Mouse (Mus musculus): Measurements from ENCODE around the gene B3gnt2. TPM values are rescaled to one million over a fixed set of nuclear protein-coding genes. Genes with fewer than 3 reads are reported as not detected.
A peak's percentile ranks its signal among the peaks of the same experiment; 100 is the strongest.

Gene B3gnt2
- polyA plus RNA-seq, 1 experiment from 2014 or later: 6.9 TPM

DNA sequence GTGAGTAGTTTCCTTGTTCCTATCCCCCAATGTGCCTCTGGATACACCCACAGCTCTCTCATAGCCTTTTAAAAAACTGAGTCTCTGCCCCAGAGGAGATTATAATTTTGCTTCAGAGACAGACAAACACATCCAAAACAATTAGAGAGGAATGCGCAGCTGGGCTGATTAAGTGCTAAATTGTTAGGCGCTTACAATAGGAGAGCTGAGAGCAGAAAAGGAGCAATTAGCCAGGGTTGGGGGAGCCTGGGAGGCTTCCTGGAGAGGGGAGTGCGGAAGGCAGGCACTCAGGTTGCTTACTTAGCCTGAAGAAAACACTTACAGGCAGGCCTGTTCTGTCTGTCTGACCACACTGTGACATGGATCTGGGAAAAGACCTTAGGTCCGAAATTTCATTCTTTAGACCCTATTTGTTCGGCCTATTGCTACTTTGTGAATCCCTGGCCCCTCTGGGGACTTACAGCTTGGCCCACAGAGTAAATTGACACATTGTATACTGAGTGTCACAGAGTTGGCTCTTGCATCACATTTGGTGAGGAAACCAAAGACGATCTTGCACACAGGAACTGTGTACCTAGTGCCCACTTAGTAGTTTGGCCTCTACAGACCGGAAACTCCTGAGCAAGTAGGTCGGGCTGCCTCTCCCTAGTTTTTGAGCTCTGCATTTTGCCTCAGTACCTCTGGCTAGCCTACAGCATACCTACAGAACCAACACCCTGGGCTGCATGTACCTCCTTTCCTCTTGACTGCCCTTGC lies 3.7 kb upstream of the B3gnt2 start:
- H3K27ac ChIP-seq (ENCODE audit: low read length): no peak overlapping the region
- H3K4me1 ChIP-seq (ENCODE audit: control insufficient read depth, insufficient read depth, low read length): peaks cover 6% of the 10 kb centered on the region; the same call in 1 of the 2 replicates
- 76% methylated on average over 8 of the region's 8 CpGs for WGBS
- H3K27me3 ChIP-seq (ENCODE audit: control insufficient read depth, insufficient read depth, low read length): no peaks in the 10 kb centered on the region; the same call in 1 of the 2 replicates
- no peak overlapping the region for H3K4me3 ChIP-seq (ENCODE audit: low read length)
- ATAC-seq (replicated peaks; ENCODE audit: extremely low read depth, insufficient read depth, low FRiP score): no peak
- H3K4me2 ChIP-seq (ENCODE audit: low read depth, low read length): no peak overlapping the region
- H3K36me3 ChIP-seq (ENCODE audit: control insufficient read depth, insufficient read depth): no peaks in the 10 kb centered on the region
- no peaks in the 10 kb centered on the region for H3K9me3 ChIP-seq (replicated peaks; ENCODE audit: control insufficient read depth, low read length)
- H3K9ac ChIP-seq (ENCODE audit: low read length): no peak overlapping the region

DNA sequence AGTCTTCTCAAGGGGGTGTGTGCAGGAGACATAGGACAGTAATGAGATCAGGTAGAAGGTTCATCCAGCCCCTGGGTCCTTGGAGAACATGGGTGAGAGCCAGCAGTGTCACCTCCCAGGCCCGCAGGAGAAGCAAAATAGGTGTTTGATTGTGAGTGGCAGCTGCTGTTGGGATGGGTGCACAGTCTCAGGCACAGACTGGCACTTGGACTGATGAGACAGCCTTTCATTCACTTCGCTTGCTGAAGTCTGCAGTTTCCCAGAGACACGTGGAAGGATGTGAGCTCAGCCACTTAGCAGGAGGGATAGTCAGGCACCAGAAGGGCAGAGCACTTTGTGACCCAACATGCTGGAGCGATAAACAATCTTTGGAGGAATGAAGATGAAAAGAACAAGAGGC lies 2.8 kb upstream of the B3gnt2 start:
- ATAC-seq (replicated peaks; ENCODE audit: extremely low read depth, insufficient read depth, low FRiP score): no peak
- Histone ChIP-seq H3K9me3 (replicated peaks; ENCODE audit: control insufficient read depth, low read length) (no peaks in the 10 kb centered on the region), H3K4me2 (ENCODE audit: low read depth, low read length) (no peak overlapping the region), H3K9ac (ENCODE audit: low read length) (no peak overlapping the region), H3K36me3 (ENCODE audit: control insufficient read depth, insufficient read depth) (no peaks in the 10 kb centered on the region), H3K4me1 (ENCODE audit: control insufficient read depth, insufficient read depth, low read length) (peaks cover 7% of the 10 kb centered on the region; the same call in 1 of the 2 replicates), H3K4me3 (ENCODE audit: low read length) (no peak overlapping the region), H3K27ac (ENCODE audit: low read length) (no peak overlapping the region), H3K27me3 (ENCODE audit: control insufficient read depth, insufficient read depth, low read length) (no peaks in the 10 kb centered on the region; the same call in 1 of the 2 replicates)
- WGBS: 46% methylated on average over 4 of the region's 4 CpGs

DNA sequence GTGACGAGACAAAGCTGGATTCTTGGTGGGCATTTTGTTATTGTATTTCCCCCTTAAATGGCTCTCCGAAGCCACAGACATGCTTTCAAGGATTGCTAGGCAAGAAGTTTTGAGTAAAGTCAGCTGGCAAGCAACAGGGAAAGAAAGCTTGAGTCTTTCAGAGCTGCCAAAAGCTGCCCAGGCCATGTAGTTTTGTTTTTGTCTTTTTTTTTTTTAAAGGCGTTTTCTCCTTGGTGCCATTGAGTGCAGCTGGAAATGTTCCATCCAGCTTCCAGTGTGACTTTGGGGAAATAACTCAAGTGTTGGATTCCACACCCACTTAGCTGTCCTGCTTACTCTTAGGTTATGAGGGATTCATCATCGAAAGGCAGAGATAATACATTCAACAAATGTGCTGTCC lies 554 bp upstream of the B3gnt2 start:
- H3K4me2 ChIP-seq (ENCODE audit: low read depth, low read length): no peak overlapping the region

DNA sequence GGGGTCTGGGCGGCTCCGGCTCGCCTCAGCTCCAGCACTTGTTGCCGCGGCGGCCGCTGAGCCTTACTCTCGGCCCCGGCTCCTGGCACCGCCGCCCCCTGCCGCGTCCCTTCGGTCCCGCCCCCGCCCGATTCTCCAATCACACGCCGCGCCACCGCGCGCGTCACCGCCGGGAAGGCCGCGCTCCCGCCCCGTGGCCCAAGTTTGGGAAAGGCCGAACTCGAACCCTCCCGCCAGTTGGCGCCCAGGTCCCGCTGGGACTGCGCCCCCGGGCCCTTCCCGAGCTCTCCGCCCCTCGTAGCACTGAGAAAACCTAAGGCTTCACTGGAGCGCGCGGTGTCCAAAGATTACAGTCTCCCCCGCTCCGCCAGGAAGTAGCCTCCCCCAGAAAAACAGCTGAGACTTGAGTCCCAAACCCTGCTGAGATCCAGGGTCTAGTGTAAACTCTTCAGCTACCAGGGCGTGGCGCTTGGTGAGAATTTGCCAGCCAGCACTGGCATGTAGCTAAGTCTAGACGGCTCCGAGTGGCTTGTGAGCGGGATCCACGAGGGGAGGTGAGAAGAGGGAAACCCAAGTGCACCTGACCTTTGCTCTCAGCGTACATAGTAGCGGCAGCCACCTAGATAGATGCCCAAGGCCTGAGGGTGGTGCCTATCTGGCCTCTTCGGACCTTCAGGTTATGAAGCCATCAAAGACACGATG lies 977 bp downstream of the B3gnt2 start:
- Histone ChIP-seq H3K27ac (ENCODE audit: low read length) (peak overlapping the region; percentile 87), H3K4me3 (ENCODE audit: low read length) (peak overlapping the region; percentile 90), H3K36me3 (ENCODE audit: control insufficient read depth, insufficient read depth) (no peaks in the 10 kb centered on the region), H3K27me3 (ENCODE audit: control insufficient read depth, insufficient read depth, low read length) (no peaks in the 10 kb centered on the region; the same call in 1 of the 2 replicates), H3K4me2 (ENCODE audit: low read depth, low read length) (peak overlapping the region; percentile 96), H3K4me1 (ENCODE audit: control insufficient read depth, insufficient read depth, low read length) (peaks cover 15% of the 10 kb centered on the region; the same call in 1 of the 2 replicates), H3K9ac (ENCODE audit: low read length) (peak overlapping the region; percentile 80), H3K9me3 (replicated peaks; ENCODE audit: control insufficient read depth, low read length) (no peaks in the 10 kb centered on the region)
- under 1% methylated on average over 55 of the region's 55 CpGs for WGBS
- peak; percentile 93 for ATAC-seq (replicated peaks; ENCODE audit: extremely low read depth, insufficient read depth, low FRiP score)

More for the DNA sequence above, 554 bp upstream of the B3gnt2 start:
- no peaks in the 10 kb centered on the region; the same call in 1 of the 2 replicates for H3K27me3 ChIP-seq (ENCODE audit: control insufficient read depth, insufficient read depth, low read length)
- H3K36me3 ChIP-seq (ENCODE audit: control insufficient read depth, insufficient read depth): no peaks in the 10 kb centered on the region
- ATAC-seq (replicated peaks; ENCODE audit: extremely low read depth, insufficient read depth, low FRiP score): no peak
- no peaks in the 10 kb centered on the region for H3K9me3 ChIP-seq (replicated peaks; ENCODE audit: control insufficient read depth, low read length)
- no peak overlapping the region for H3K4me3 ChIP-seq (ENCODE audit: low read length)
- no peak overlapping the region for H3K27ac ChIP-seq (ENCODE audit: low read length)
- WGBS: 74% methylated on average over 4 of the region's 4 CpGs
- H3K4me1 ChIP-seq (ENCODE audit: control insufficient read depth, insufficient read depth, low read length): peaks cover 15% of the 10 kb centered on the region; the same call in 1 of the 2 replicates
- H3K9ac ChIP-seq (ENCODE audit: low read length): no peak overlapping the region

DNA sequence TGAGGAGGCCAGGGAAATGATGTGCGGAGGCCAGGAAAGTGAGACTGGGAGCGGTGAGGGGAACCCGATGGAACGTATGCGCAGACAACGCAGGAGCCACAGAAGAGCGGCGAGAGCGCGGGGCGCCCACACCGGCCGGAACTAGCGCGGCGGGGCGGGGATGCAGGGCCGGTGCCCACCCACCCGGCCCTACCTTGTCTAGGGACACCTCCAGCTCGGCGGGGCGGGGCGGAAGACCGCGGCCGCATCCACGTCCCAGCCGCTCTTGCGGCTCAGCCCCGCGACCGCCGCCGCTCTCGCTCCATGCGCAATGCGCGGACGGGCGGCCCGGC lies 1.5 kb downstream of the B3gnt2 start:
- peaks cover 15% of the 10 kb centered on the region; the same call in 1 of the 2 replicates for H3K4me1 ChIP-seq (ENCODE audit: control insufficient read depth, insufficient read depth, low read length)
- 0% methylated on average over 40 of the region's 41 CpGs for WGBS
- H3K9ac ChIP-seq (ENCODE audit: low read length): peak overlapping the region; percentile 80
- H3K36me3 ChIP-seq (ENCODE audit: control insufficient read depth, insufficient read depth): no peaks in the 10 kb centered on the region
- peak overlapping the region; percentile 74 for H3K27ac ChIP-seq (ENCODE audit: low read length)
- H3K9me3 ChIP-seq (replicated peaks; ENCODE audit: control insufficient read depth, low read length): no peaks in the 10 kb centered on the region
- peak; percentile 59 for ATAC-seq (replicated peaks; ENCODE audit: extremely low read depth, insufficient read depth, low FRiP score)
- H3K27me3 ChIP-seq (ENCODE audit: control insufficient read depth, insufficient read depth, low read length): no peaks in the 10 kb centered on the region; the same call in 1 of the 2 replicates
- peak overlapping the region; percentile 90 for H3K4me3 ChIP-seq (ENCODE audit: low read length)
- H3K4me2 ChIP-seq (ENCODE audit: low read depth, low read length): peak overlapping the region; percentile 96

DNA sequence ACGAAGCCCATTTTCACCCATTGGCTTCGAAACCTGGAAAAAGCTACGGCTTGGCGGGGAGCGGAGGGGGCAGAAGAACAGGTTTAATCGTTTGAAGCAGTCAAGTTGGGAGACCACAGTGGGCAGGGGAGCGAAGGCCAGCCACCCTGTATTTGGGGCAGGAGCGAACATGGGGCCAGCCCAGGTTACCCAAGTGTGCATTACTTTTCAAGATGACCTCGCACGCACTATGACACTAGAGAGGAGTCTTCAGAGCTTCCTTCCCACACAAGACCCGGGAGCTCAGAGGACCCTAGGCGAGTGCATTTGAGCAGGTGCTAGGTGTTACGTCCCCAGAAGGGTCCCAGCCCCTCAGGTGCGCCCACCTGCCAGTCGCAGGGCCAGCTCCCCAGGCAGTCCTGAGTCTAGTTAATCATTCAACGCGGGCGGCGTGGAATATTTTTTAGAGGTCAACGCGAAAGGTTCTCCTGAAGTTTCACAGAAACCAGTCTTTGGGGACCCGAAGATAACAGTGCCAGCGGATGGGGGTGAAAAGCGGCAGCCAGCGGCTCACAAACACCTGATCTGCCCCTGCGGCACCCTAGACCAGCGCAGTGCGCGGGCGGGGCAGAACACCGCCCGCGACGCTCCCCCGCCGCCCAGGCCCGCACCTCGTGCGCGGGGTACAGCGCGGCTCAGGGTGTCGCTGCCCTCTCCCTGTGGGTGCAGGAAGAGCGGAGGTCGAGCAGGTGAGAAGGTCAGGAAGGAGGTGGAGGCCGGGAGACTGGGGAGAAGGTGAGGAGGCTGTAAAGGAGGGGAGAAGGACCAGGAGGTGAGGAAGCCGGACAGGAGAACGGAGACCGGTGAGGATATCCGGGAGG lies 2.1 kb downstream of the B3gnt2 start:
- H3K4me1 ChIP-seq (ENCODE audit: control insufficient read depth, insufficient read depth, low read length): peaks cover 15% of the 10 kb centered on the region; the same call in 1 of the 2 replicates
- no peaks in the 10 kb centered on the region for H3K36me3 ChIP-seq (ENCODE audit: control insufficient read depth, insufficient read depth)
- H3K27me3 ChIP-seq (ENCODE audit: control insufficient read depth, insufficient read depth, low read length): no peaks in the 10 kb centered on the region; the same call in 1 of the 2 replicates
- peak overlapping the region; percentile 80 for H3K9ac ChIP-seq (ENCODE audit: low read length)
- peak overlapping the region; percentile 14 for H3K27ac ChIP-seq (ENCODE audit: low read length)
- H3K4me3 ChIP-seq (ENCODE audit: low read length): peak overlapping the region; percentile 90
- ATAC-seq (replicated peaks; ENCODE audit: extremely low read depth, insufficient read depth, low FRiP score): peak; percentile 15; the same call in 1 of the 2 replicates
- H3K9me3 ChIP-seq (replicated peaks; ENCODE audit: control insufficient read depth, low read length): no peaks in the 10 kb centered on the region
- H3K4me2 ChIP-seq (ENCODE audit: low read depth, low read length): peak overlapping the region; percentile 96
- WGBS: 3% methylated on average over 50 of the region's 50 CpGs

DNA sequence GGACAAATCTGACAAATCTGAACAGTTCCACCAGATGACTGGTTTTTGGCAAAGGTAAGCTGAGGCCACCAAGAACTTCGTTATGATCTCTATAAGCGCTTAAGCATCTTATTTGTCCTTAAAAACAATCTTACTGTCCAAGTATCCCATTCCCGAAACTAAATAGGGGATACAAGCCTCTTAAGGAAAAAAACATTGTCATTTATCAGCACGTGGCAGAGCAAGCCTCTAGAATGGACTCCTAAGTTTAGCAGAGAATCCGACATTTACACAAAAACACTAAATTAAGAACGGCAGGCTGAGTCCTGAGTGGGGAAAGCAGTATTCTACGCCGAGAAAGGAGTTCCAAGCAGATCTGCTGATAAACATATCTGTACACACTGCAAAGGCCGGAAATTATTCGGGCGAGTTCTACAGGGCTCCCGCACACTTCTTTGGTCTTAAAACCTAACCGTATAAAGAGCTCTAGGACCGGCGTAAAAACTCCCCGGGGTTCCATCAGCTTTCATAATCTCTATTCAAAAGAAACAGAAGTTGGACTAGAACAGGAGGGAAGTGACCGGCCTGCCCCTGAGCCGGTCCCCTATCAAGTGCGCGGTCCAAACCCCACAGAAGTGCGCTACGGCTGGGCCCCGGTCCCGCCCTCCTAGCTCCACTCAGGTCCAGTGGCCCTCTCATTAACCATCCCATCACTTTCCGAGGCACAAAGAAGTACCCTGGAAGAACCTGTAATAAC lies 2.9 kb downstream of the B3gnt2 start:
- 32% methylated on average over 25 of the region's 25 CpGs for WGBS
- peak overlapping the region; percentile 90 for H3K4me3 ChIP-seq (ENCODE audit: low read length)
- ATAC-seq (replicated peaks; ENCODE audit: extremely low read depth, insufficient read depth, low FRiP score): no peak
- H3K4me1 ChIP-seq (ENCODE audit: control insufficient read depth, insufficient read depth, low read length): peaks cover 15% of the 10 kb centered on the region; the same call in 1 of the 2 replicates
- peak overlapping the region; percentile 96 for H3K4me2 ChIP-seq (ENCODE audit: low read depth, low read length)
- no peaks in the 10 kb centered on the region; the same call in 1 of the 2 replicates for H3K27me3 ChIP-seq (ENCODE audit: control insufficient read depth, insufficient read depth, low read length)
- H3K9me3 ChIP-seq (replicated peaks; ENCODE audit: control insufficient read depth, low read length): no peaks in the 10 kb centered on the region
- H3K9ac ChIP-seq (ENCODE audit: low read length): peak overlapping the region; percentile 80
- H3K27ac ChIP-seq (ENCODE audit: low read length): peak overlapping the region; percentile 14
- H3K36me3 ChIP-seq (ENCODE audit: control insufficient read depth, insufficient read depth): no peaks in the 10 kb centered on the region

DNA sequence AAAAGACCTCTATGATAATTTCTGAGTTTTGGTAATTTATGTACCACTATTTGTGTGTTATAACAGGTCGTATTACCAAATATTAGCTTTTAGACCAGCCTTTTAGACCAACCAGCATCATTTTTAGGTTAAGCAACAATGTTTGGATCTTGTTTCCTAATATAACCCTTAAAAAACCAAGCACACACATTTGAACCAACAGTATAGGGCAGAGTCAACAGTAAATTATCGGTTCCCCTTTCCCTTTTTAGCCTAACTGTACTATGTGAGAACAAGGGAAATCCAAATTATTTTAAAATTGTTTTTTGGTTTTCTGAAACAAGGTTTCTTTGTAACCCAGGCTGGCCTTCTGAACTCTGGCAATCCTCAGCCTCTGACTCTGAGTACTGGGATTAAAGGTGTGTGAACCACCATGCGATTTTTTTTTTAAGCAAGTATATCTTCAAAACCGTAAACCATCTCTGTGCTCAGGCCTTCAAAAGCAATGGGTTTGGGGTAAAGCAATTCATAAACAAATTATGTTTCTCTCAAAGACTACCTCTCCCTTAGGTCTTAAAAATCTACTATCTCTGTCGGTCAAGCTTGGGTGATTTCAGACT lies 3.6 kb downstream of the B3gnt2 start:
- ATAC-seq (replicated peaks; ENCODE audit: extremely low read depth, insufficient read depth, low FRiP score): no peak

More for the DNA sequence above, 3.6 kb downstream of the B3gnt2 start:
- Histone ChIP-seq H3K9me3 (replicated peaks; ENCODE audit: control insufficient read depth, low read length) (no peaks in the 10 kb centered on the region), H3K9ac (ENCODE audit: low read length) (no peak overlapping the region; the same call in 1 of the 2 replicates), H3K27me3 (ENCODE audit: control insufficient read depth, insufficient read depth, low read length) (no peaks in the 10 kb centered on the region; the same call in 1 of the 2 replicates), H3K4me2 (ENCODE audit: low read depth, low read length) (peak overlapping the region; percentile 96), H3K27ac (ENCODE audit: low read length) (no peak overlapping the region), H3K4me1 (ENCODE audit: control insufficient read depth, insufficient read depth, low read length) (peaks cover 15% of the 10 kb centered on the region; the same call in 1 of the 2 replicates), H3K36me3 (ENCODE audit: control insufficient read depth, insufficient read depth) (no peaks in the 10 kb centered on the region), H3K4me3 (ENCODE audit: low read length) (peak overlapping the region; percentile 90)
- WGBS: 83% methylated on average over 5 of the region's 5 CpGs

Data from heart, embryonic 16.5 days (tissue).